Mouse (Mus musculus) macrophage (primary cell): ENCODE measurements around the gene Ankrd61. TPM values are rescaled to one million over a fixed set of nuclear protein-coding genes. Genes with fewer than 3 reads are reported as not detected.

Experiments
- polyA plus RNA-seq: library from polyadenylated mRNA; stranded (reverse); fragments of 250-400 nt; gene quantifications from 3 replicates; pipeline ENCODE4 v1.2.4, GENCODE M21; 2018; ENCODE audit warnings: inconsistent platforms

Ankrd61 gene
- polyA plus RNA-seq, 1 experiment from 2014 or later: not detected

Other genes starting within 250 kb of the Ankrd61 start
- gene Usp42, start 165.4 kb downstream of the Ankrd61 start, polyA plus RNA-seq: 5.5 to 7.2 TPM (median 6.0 TPM) in 3 replicates
- 23.3 to 44.5 TPM (median 29.3 TPM) in 3 replicates for gene Eif2ak1, start 79.9 kb downstream of the Ankrd61 start, polyA plus RNA-seq
- gene Aimp2, start 12.2 kb upstream of the Ankrd61 start, polyA plus RNA-seq: 10.0 to 30.0 TPM (median 28.9 TPM) in 3 replicates
- 2.4 to 5.8 TPM (median 3.8 TPM) in 3 replicates for gene Pms2, start 12.3 kb upstream of the Ankrd61 start, polyA plus RNA-seq
- gene Gm42421, start 30.5 kb upstream of the Ankrd61 start, polyA plus RNA-seq: 0.39 TPM in 1 of 3 replicates, not detected in the others
- gene Rsph10b, start 35.4 kb upstream of the Ankrd61 start, polyA plus RNA-seq: not detected in 3 replicates
- gene Ccz1, start 117.2 kb upstream of the Ankrd61 start, polyA plus RNA-seq: 66.0 to 72.1 TPM (median 71.7 TPM) in 3 replicates
- not detected in 3 replicates for gene Ocm, start 129.0 kb upstream of the Ankrd61 start, polyA plus RNA-seq
- gene Lmtk2, start 202.8 kb upstream of the Ankrd61 start, polyA plus RNA-seq: 1.4 to 3.9 TPM (median 1.8 TPM) in 3 replicates